Mouse (Mus musculus): ENCODE measurements around the gene Pmfbp1.

GRCm38 (mm10) chr8:109563881-109564280, 70.1 kb downstream of the Pmfbp1 start:
- no peak for TF ChIP-seq POLR2A (IDR thresholded peaks at IDR 0.05; ENCODE audit: low read depth, low read length)
- no peak for TF ChIP-seq CTCF (IDR thresholded peaks at IDR 0.05; ENCODE audit: extremely low read depth, insufficient read depth, insufficient read length, insufficient replicate concordance)
